Mouse (Mus musculus): ENCODE results near the gene Tsr3. TPM values are rescaled to one million over a fixed set of nuclear protein-coding genes. Genes with fewer than 3 reads are reported as not detected.
"Not testable (repeated sequence)": the region's sequence is repeated elsewhere in the genome, so short reads cannot be mapped to it uniquely, and the experiment has no call there.

The Tsr3 gene
- total RNA-seq (2021) = 10 to 100 TPM; 19.7 to 21.0 TPM
- long read RNA-seq, experiment 1, transcript Tsr3-201 (6 exons, 1,192 nt) = major isoform, 34 of 47 reads
- long read RNA-seq, experiment 1, partial matches to known transcripts = 4 of 47 reads
- long read RNA-seq, experiment 1, other reads (novel, unspliced or antisense) = 9 of 47 reads
- long read RNA-seq, experiment 2, transcript Tsr3-201 (6 exons, 1,192 nt) = major isoform, 40 of 52 reads
- long read RNA-seq, experiment 2, partial matches to known transcripts = 3 of 52 reads
- long read RNA-seq, experiment 2, other reads (novel, unspliced or antisense) = 9 of 52 reads

GRCm38 (mm10) chr17:25239695-25240636 is at the start of gene Tsr3, which contains the start of gene Gnptg:
TSS of gene Tsr3 (plus strand) at chr17:25240170.
TSS of gene Gnptg (minus strand) at chr17:25240124.
- intact Hi-C loops (cut with DNase I; ENCODE audit: low total_unique reads) = no loop called here
- peak; percentile 87 for DNase-seq

GRCm38 (mm10) chr17:25202401-25202800 is 37.6 kb upstream of the Tsr3 start:
- no peak for DNase-seq
- intact Hi-C loops (cut with DNase I; ENCODE audit: low total_unique reads) = no loop called here

- intact Hi-C loops (cut with DNase I; ENCODE audit: low total_unique reads) = no loop called here
- DNase-seq = no peak
Measured at GRCm38 (mm10) chr17:25210006-25210405, 30.0 kb upstream of the Tsr3 start.

GRCm38 (mm10) chr17:25210680-25211466 is 29.1 kb upstream of the Tsr3 start:
- peak; percentile 37 for DNase-seq

GRCm38 (mm10) chr17:25211705-25212104 is 28.3 kb upstream of the Tsr3 start:
- intact Hi-C loops (cut with DNase I; ENCODE audit: low total_unique reads) = no loop called here
- no peak for DNase-seq

More at GRCm38 (mm10) chr17:25210680-25211466, 29.1 kb upstream of the Tsr3 start:
- intact Hi-C loops (cut with DNase I; ENCODE audit: low total_unique reads) = no loop called here

- DNase-seq = no peak
- intact Hi-C loops (cut with DNase I; ENCODE audit: low total_unique reads) = no loop called here
Measured at GRCm38 (mm10) chr17:25215431-25215830, 24.5 kb upstream of the Tsr3 start.

GRCm38 (mm10) chr17:25218967-25219366 is 21.0 kb upstream of the Tsr3 start:
- intact Hi-C loops (cut with DNase I; ENCODE audit: low total_unique reads) = no loop called here
- no peak for DNase-seq

GRCm38 (mm10) chr17:25219492-25220295 is 20.3 kb upstream of the Tsr3 start:
- DNase-seq = no peak
- intact Hi-C loops (cut with DNase I; ENCODE audit: low total_unique reads) = no loop called here

GRCm38 (mm10) chr17:25220746-25221145 is 19.2 kb upstream of the Tsr3 start:
- intact Hi-C loops (cut with DNase I; ENCODE audit: low total_unique reads) = no loop called here
- DNase-seq = no peak

GRCm38 (mm10) chr17:25221821-25222503 is 18.0 kb upstream of the Tsr3 start:
- intact Hi-C loops (cut with DNase I; ENCODE audit: low total_unique reads) = no loop called here
- no peak for DNase-seq

GRCm38 (mm10) chr17:25222504-25222940 is 17.4 kb upstream of the Tsr3 start:
- intact Hi-C loops (cut with DNase I; ENCODE audit: low total_unique reads); DNase-seq: not testable (repeated sequence)

- intact Hi-C loops (cut with DNase I; ENCODE audit: low total_unique reads) = no loop called here
- no peak for DNase-seq
Measured at GRCm38 (mm10) chr17:25222951-25223601, 16.9 kb upstream of the Tsr3 start.

GRCm38 (mm10) chr17:25224586-25225222 is 15.3 kb upstream of the Tsr3 start:
- no peak for DNase-seq
- intact Hi-C loops (cut with DNase I; ENCODE audit: low total_unique reads) = no loop called here

- intact Hi-C loops (cut with DNase I; ENCODE audit: low total_unique reads) = no loop called here
- DNase-seq = no peak
Measured at GRCm38 (mm10) chr17:25225659-25226058, 14.3 kb upstream of the Tsr3 start.

- no peak for DNase-seq
- intact Hi-C loops (cut with DNase I; ENCODE audit: low total_unique reads) = no loop called here
Measured at GRCm38 (mm10) chr17:25227991-25228390, 12.0 kb upstream of the Tsr3 start.

- DNase-seq; intact Hi-C loops (cut with DNase I; ENCODE audit: low total_unique reads): not testable (repeated sequence)
Measured at GRCm38 (mm10) chr17:25230014-25230655, 9.8 kb upstream of the Tsr3 start.

GRCm38 (mm10) chr17:25230700-25231099 is 9.3 kb upstream of the Tsr3 start:
- no peak for DNase-seq
- intact Hi-C loops (cut with DNase I; ENCODE audit: low total_unique reads) = no loop called here

Measured in gastrocnemius, postnatal 14 days (tissue).